Mouse (Mus musculus) urinary bladder, postnatal 10 days (tissue): ENCODE measurements around the gene Poll.

Experiments used
- DNase-seq: peaks from one replicate; pipeline ENCODE4 v3.0.0; 2022; ENCODE audit warnings: low spot score

Gene Poll

DNA sequence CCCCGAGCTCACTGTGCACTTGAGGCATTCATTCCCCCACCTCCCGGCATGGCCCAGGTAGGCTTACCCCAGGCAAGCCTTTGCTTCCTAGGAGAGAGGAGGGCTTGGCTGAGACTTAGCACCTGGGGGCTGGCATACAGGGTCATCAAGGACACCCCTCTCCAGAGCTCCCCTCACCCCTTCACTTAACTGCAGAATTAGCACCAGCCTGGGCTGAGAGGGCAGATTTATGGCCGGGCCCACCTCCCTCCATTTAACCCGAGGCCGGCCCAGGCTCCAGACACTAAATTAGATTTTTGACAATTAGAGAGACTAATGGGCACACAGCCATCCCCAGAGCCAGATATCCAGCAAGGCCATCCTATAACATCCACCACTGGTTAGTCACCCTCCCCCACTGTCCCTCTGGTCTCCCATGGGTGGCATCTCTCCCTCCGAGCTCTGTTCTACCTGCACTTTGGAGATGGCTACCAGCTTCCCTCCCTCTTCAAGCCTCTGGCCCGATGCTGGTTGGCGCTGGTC lies 25.1 kb downstream of the Poll start:
- DNase-seq = no peak

GRCm38 (mm10) chr19:45533617-45534016 lies 26.7 kb downstream of the Poll start:
- no peak for DNase-seq

DNA sequence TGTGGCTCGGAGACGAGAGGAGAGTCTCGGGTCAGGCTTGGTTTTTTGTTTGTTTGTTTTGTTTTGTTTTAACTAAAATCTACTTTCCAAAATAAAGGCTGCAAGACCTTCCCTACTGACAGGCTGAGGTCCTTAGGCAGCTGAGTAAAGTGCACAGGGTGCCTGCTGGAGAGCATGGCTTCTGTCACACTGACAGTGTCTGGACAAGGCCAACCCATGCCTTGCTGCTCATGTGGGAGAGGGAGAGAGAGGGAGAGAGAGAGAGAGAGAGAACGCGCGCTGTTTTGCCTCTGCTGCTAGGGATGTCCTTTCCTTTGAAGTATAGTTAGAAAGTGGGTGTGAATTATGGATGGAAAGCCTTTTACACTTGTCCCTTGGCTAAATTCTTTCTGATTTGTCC lies 28.8 kb downstream of the Poll start:
- DNase-seq = no peak

DNA sequence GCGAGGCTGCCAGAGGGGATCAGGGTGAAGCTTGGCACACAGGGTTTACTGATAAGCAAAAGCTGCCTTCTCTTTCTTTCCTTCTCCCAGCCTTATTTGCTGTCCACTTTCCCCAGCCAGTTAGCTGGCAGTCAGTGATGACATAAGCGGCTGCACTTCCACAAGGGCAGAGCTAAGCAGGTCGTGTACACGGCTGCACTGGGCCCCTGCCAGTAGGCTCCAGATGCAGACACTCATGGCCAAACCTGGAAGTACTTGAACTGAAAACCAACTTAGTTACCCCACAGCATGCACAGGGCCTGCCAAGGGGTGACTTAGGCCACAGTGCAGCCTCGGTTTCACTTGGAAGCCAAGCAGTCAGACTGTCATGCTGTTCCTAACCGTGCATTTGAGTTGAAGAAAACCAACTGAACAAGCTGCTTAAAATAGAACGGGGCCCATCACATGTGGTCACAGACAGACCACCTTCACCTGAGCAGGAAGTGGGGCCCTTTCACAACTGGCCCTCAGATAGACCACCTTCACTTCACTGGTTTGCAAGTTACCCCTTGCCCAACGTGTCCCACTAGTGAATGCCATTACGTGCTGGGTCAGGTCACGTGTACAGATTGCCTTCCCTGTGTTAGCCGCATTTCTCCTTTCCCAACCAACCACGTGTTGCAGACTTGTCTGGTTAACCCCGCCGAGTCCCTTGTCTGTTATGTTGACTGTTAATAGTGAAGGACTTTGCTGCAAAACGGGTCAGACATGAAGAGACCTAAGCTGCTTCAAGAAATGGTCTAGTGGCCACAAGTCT lies 29.9 kb downstream of the Poll start:
- DNase-seq = no peak

DNA sequence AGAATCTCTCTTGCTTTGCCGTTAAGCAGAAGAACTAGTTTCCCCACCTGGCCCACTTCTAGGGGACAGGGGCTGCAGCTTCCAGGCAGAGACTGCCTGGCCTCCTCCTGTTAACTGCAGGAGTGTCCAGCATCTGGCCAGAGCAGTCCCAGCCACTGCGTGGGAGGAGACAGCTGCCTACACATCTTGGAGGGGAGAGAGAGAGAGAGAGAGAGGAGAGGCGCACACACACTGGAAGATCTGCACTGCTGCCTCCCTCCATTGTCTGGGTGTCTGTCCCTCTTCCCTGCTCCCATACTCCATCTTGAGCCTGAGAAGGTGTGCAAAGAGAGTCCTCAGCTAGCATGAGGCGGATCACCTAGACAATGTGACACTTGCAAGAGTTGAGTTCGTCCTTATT lies 31.0 kb downstream of the Poll start:
- DNase-seq = no peak

DNA sequence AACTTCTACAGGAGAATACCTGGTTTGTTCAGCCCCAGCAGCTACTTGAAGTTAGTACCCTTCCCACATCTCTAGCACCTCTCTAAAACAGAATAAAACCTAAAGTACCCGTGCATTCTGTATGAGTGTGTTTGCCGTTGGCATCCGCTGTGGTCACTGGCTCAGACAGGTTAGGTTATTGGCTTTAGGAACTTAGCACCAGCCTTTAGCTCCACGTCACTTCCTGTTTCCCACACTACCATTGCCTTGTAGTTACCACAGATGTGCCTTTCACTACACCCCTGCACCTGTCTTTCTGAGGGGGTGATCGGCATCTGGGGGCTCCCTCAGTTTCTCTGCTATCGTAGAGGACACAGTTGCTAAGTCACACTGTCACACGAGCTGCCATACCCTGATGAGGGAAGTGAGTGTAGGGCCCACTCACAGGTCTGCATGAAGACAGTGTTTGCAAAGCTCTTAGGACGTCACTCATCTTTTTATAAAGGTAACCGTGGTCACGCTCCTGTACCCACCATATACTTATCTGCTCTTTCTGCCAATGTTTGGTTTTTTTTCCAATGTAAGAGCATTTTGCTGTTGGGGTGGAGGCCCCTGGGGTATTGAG lies 32.3 kb downstream of the Poll start:
- DNase-seq = no peak

- no peak for DNase-seq
Observed at GRCm38 (mm10) chr19:45527382-45527781, 32.9 kb downstream of the Poll start.

GRCm38 (mm10) chr19:45516264-45516663 lies 44.1 kb downstream of the Poll start:
- DNase-seq = no peak

GRCm38 (mm10) chr19:45515341-45515740 lies 45.0 kb downstream of the Poll start:
- DNase-seq = no peak

DNA sequence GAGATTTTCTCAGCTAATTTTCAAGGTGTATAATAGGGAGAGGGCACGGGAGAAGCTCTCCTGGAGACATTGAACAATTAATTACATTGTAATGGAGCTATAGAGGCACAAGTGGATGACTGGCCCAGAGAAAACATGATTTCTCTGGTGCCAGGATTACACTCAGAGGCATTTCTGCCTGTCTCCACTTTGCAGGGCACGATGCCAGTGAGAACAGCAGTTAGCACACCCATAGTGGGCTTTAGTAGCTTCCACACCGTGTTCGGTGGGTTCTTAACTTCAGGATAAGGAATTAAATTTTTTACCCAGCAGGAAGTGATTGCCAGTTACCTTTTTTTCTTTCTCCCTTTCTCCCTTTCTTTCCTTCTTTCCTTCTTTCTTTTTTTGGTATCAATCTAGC lies 48.9 kb downstream of the Poll start:
- no peak for DNase-seq

DNA sequence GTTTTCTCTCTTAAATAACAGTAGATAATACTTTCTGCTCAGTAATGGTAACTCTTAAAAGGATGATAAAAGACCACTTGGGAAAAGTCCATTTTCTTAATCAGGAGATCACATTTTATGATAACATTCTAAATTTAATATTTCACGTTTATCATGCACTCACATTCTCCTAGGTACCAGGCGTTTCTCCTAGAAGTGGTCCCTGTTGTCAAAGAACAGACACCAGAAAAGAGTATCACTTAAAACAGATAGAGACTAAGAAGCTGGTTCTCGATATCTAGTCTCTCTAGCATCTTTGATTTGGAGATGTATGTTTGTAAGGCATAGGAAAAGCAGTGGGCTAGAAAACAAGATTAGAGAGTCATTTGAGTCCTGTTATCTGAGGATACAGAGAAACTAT lies 49.7 kb downstream of the Poll start:
- DNase-seq = no peak

DNA sequence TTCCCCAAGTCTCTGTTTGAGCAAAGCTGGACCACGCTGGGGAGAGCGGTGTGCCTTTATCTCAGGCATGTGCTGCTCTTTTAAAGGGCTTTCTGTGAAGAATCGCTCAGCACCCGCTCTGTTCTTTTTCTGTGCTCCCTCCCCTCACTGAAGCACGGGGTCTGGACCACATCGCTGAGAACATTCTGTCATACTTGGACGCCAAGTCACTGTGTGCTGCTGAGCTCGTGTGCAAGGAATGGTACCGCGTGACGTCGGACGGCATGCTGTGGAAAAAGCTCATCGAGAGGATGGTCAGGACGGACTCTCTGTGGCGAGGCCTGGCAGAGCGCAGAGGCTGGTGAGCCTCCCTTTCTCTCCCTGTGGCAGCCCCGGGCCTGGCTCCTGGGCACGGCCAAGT lies 52.8 kb downstream of the Poll start:
- no peak for DNase-seq

DNA sequence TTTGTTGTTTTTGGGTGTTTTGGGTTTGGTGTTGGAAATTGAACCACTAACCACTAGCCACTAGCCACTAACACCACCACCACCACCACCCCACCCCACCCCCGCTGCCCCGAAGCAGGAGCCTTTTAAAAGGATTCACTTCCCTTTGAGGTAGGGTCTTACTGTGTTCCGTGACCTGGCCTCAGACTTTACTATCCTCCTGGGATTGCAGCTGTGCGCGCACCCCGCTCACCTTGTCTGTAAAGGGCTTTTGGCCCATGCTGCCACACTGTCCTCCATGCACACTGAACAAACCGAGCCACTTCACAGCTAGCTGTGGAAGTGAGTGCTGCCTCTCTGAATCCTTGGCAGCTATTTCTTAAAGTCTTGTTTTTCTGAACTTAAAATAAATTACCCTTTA lies 54.9 kb downstream of the Poll start:
- DNase-seq = no peak
